Mouse (Mus musculus) stomach, embryonic 16.5 days (tissue): ENCODE results near the gene Hist2h2be. TPM values are rescaled to one million over a fixed set of nuclear protein-coding genes. Genes with fewer than 3 reads are reported as not detected.
"Not testable (repeated sequence)": the region's sequence is repeated elsewhere in the genome, so short reads cannot be mapped to it uniquely, and the experiment has no call there.

Experiments used
- ATAC-seq: fragments of 200-750 bp; cut with Nextera tagmentation; 2 replicates; pipeline ENCODE4 v1.8.0; 2017; ENCODE audit warnings: moderate number of reproducible peaks, moderate TSS enrichment; ENCODE audit not compliant: insufficient read depth, low FRiP score
- H3K27ac ChIP-seq: fragments of 300-500 bp; sonication (generic); 2 replicates; pipeline ENCODE4 v1.5.1; 2014; ENCODE audit warnings: low read length
- H3K27me3 ChIP-seq: fragments of 300-500 bp; sonication (generic); 2 replicates; pipeline ENCODE4 v1.6.1; 2014; ENCODE audit warnings: low read length, control low read depth, mixed read lengths; ENCODE audit not compliant: control insufficient read depth, insufficient read depth
- H3K36me3 ChIP-seq: fragments of 300-500 bp; sonication (generic); 2 replicates; pipeline ENCODE4 v1.6.1; 2014; ENCODE audit warnings: low read length; ENCODE audit not compliant: control insufficient read depth, insufficient read depth
- H3K4me1 ChIP-seq: fragments of 300-500 bp; sonication (generic); 2 replicates; pipeline ENCODE4 v1.6.1; 2014; ENCODE audit warnings: low read length, control low read depth, mixed read lengths; ENCODE audit not compliant: control insufficient read depth, insufficient read depth
- H3K4me2 ChIP-seq: fragments of 300-500 bp; sonication (generic); 2 replicates; pipeline ENCODE4 v1.6.1; 2014; ENCODE audit warnings: low read depth, low read length, mixed read lengths
- H3K4me3 ChIP-seq: fragments of 300-500 bp; sonication (generic); replicated peaks from 2 replicates; pipeline ENCODE4 v1.5.1; 2014; ENCODE audit warnings: mild to moderate bottlenecking, low read length
- H3K9ac ChIP-seq: fragments of 300-500 bp; sonication (generic); 2 replicates; pipeline ENCODE4 v1.6.1; 2014; ENCODE audit warnings: low read length
- H3K9me3 ChIP-seq: fragments of 300-500 bp; sonication (generic); replicated peaks from 2 replicates; pipeline ENCODE4 v1.6.1; 2016; ENCODE audit warnings: low read length, control low read depth; ENCODE audit not compliant: control insufficient read depth
- WGBS: fragments of 180-500 bp; shearing (Covaris S2); extraction: QIAGEN DNeasy Blood & Tissue Kit; methylation state at CpG from one replicate; pipeline ENCODE4 v1.1.7; 2014; 5-methylcytosine and 5-hydroxymethylcytosine counted together
- polyA plus RNA-seq: library from polyadenylated mRNA; unstranded; fragments of >200 nt; fragmentation: Nextera tagmentation; extraction: Ambion mirVana; gene quantifications from 2 replicates; pipeline ENCODE4 v1.2.1, GENCODE M21; 2015

Gene Hist2h2be
- polyA plus RNA-seq, 1 experiment from 2014 or later = 9.3 TPM

DNA sequence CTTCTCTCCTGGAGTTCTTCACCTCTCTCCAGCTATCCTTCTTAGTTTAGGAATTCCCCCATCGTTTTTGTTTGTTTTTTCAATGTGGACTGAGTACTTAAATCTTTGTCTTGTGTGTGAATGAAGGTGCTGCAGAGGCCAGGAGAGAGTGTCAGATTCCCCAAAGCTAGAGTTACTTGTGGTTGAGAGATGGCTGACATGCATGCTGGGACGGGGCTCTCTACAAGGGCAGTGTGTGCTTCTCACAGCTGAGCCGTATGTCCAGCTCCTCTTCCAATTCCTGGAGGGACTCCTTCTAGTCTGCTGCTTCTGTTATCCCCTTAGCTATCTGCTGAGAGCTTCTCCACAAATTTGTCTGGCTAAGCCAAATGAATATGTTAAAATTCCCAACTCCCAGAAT, 14.9 kb downstream of the Hist2h2be start:
- Histone ChIP-seq H3K36me3 (no peaks in the 10 kb centered on the region), H3K4me2 (no peak overlapping the region), H3K9ac (no peak overlapping the region), H3K27ac (no peak overlapping the region), H3K9me3 (no peaks in the 10 kb centered on the region), H3K27me3 (no peaks in the 10 kb centered on the region), H3K4me1 (peaks cover 18% of the 10 kb centered on the region), H3K4me3 (no peak overlapping the region)
- ATAC-seq = no peak
- WGBS = 48% methylated on average over 3 of the region's 3 CpGs

DNA sequence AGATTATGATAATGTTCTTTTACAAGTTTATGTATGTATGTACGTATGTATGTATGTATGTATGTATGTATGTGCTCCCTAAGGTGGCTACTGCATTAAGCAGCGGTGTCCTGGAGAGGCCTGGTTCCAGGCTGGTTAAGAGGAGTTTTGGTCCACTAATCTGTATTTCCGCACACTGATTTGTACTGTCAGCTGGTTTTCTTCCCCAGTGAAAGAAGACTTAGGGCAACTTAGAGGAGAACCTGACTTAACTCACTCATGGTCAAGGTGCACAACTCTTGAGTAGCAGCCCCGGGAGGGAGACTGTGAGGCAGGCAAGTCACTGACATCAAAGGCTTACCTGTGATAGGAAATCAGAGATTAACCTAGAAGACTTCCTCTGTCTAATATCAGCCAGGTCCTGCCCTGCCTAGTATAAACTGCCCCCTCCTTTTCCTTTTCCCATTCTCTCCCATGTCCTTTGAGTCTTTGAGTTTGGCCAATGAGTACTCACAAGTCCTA, 16.0 kb downstream of the Hist2h2be start:
- WGBS = 75% methylated on average over 4 of the region's 4 CpGs
- 0 out of 2 replicates have a peak overlapping the region, but pooled peaks have one; percentile 31 for H3K27ac ChIP-seq
- no peak for ATAC-seq

DNA sequence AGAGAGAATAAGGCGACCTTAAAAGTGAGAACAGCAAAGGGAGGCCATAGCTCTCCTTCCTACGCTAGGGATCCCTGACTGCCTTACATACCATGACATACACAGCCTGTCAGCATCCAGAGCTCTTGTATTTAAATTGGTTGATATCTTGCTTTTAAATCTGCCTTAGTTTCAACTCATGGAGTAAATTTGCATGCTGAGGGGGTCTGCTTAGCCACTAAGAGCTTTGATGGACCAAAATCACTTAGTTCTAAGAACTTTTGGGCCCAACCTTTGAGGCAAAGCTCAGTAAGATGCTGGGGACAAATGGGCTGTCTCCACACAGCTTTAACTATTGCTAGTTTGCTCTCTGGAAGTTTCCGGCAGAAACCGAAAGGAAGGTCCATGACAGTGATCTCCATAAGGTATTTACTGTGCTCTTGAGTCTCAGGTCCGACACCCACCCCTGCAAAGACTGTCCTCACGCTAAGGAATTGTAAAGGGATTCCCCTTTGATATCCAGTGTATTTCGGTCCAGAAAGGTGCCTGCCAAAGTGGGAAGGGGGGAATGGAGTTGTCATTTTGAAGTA, 16.5 kb downstream of the Hist2h2be start:
- ATAC-seq = no peak
- Histone ChIP-seq H3K36me3 (no peaks in the 10 kb centered on the region), H3K4me1 (peaks cover 19% of the 10 kb centered on the region), H3K27me3 (no peaks in the 10 kb centered on the region), H3K9ac (peak overlapping the region; percentile 77), H3K4me2 (peak overlapping the region; percentile 71), H3K27ac (peak overlapping the region; percentile 79), H3K9me3 (no peaks in the 10 kb centered on the region), H3K4me3 (peak overlapping the region; percentile 58)
- WGBS = 15% methylated on average over 7 of the region's 7 CpGs

More for the DNA sequence above, 16.0 kb downstream of the Hist2h2be start:
- Histone ChIP-seq H3K9ac (peak overlapping the region; percentile 77), H3K27me3 (no peaks in the 10 kb centered on the region), H3K4me1 (peaks cover 19% of the 10 kb centered on the region), H3K4me3 (peak overlapping the region; percentile 58), H3K36me3 (no peaks in the 10 kb centered on the region), H3K4me2 (peak overlapping the region; percentile 71), H3K9me3 (no peaks in the 10 kb centered on the region)

- H3K36me3 ChIP-seq = no peaks in the 10 kb centered on the region
- peak overlapping the region; percentile 79 for H3K27ac ChIP-seq
- ATAC-seq = no peak
- H3K4me1 ChIP-seq = peaks cover 19% of the 10 kb centered on the region
- H3K9me3 ChIP-seq = no peaks in the 10 kb centered on the region
- peak overlapping the region; percentile 71 for H3K4me2 ChIP-seq
- WGBS = under 1% methylated on average over 12 of the region's 12 CpGs
- peak overlapping the region; percentile 77 for H3K9ac ChIP-seq
- H3K4me3 ChIP-seq = peak overlapping the region; percentile 58
- no peaks in the 10 kb centered on the region for H3K27me3 ChIP-seq
These were observed 17.1 kb downstream of the Hist2h2be start for GRCm38 (mm10) chr3:96237904-96238511.

DNA sequence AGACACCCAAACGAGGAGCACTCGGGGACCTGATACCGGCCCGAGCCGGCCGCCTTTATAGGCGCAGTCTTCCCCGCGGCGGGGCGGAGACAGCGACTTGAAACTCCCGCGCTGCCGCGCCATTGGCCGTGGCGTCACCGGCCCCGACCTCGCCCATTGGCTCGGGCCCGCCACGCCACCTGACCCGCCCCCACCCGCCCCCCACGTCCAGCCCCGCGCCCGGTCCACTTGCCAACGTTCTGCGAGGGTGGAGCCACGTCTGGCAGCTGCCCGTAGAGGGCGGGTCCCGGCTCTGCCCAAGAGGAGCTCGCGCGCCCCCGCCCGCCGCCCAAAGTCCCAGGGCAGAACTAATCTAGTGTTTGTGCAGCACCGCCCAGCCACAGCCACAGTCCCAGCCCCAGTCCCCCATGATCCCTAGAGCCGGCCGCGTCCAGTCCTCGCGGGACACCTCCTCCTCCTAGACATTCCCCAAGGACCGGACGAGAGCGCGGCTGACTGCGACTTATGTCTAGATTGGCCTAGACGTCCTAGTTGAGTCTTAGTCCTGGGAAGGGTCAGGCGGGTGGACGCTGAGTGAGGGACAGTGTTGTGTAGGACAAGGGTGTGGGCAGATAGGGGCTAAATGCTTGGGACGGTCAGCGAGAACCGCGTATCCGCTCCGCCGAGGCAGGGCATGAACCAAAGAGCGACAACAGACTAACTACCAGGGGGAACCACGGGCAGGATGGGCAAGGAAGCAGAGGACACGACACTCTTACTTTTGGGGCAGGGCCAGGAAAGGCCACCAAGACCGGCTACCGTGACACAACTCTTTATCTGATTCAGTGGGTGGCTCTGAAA, 18.3 kb downstream of the Hist2h2be start, which contains the start of gene Hist2h3c2:
Hist2h3c2 (minus strand) TSS at position 174 of the 840 bp plus-strand sequence.
- peak; percentile 93 for ATAC-seq
- 0% methylated on average over 10 of the region's 68 CpGs for WGBS

GRCm38 (mm10) chr3:96239949-96240798, 19.3 kb downstream of the Hist2h2be start, which contains the start of gene Hist2h2aa2:
Hist2h2aa2 (minus strand) TSS chr3:96240276.
- not testable (repeated sequence) for H3K9me3 ChIP-seq, H3K36me3 ChIP-seq, H3K27me3 ChIP-seq
- H3K4me1 ChIP-seq = peaks cover 26% of the 10 kb centered on the region
- peak; percentile 83 for ATAC-seq
- peak within 1 kb of the TSS; percentile 60 for H3K9ac ChIP-seq
- H3K4me3 ChIP-seq = peak within 1 kb of the TSS; percentile 37
- H3K27ac ChIP-seq = peak within 1 kb of the TSS; percentile 82
- peak within 1 kb of the TSS; percentile 52 for H3K4me2 ChIP-seq
- 3% methylated on average over 30 of the region's 85 CpGs for WGBS

More for the DNA sequence above, 18.3 kb downstream of the Hist2h2be start, which contains the start of gene Hist2h3c2:
- Histone ChIP-seq H3K4me3 (peak within 1 kb of the TSS; percentile 58), H3K4me2 (peak within 1 kb of the TSS; percentile 71), H3K4me1 (peaks cover 21% of the 10 kb centered on the region), H3K9ac (peak within 1 kb of the TSS; percentile 77), H3K27ac (peak within 1 kb of the TSS; percentile 79)
- not testable (repeated sequence) for H3K27me3 ChIP-seq, H3K36me3 ChIP-seq, H3K9me3 ChIP-seq

- no peaks in the 10 kb centered on the region for H3K27me3 ChIP-seq
- no peaks in the 10 kb centered on the region for H3K9me3 ChIP-seq
- H3K4me1 ChIP-seq = peaks cover 26% of the 10 kb centered on the region
- H3K9ac ChIP-seq = peak overlapping the region; percentile 60
- no peak for ATAC-seq
- no peaks in the 10 kb centered on the region for H3K36me3 ChIP-seq
- peak overlapping the region; percentile 52 for H3K4me2 ChIP-seq
- peak overlapping the region; percentile 82 for H3K27ac ChIP-seq
- no peak overlapping the region for H3K4me3 ChIP-seq
- 76% methylated on average over 9 of the region's 9 CpGs for WGBS
These were observed 19.9 kb downstream of the Hist2h2be start for GRCm38 (mm10) chr3:96240799-96241197.

DNA sequence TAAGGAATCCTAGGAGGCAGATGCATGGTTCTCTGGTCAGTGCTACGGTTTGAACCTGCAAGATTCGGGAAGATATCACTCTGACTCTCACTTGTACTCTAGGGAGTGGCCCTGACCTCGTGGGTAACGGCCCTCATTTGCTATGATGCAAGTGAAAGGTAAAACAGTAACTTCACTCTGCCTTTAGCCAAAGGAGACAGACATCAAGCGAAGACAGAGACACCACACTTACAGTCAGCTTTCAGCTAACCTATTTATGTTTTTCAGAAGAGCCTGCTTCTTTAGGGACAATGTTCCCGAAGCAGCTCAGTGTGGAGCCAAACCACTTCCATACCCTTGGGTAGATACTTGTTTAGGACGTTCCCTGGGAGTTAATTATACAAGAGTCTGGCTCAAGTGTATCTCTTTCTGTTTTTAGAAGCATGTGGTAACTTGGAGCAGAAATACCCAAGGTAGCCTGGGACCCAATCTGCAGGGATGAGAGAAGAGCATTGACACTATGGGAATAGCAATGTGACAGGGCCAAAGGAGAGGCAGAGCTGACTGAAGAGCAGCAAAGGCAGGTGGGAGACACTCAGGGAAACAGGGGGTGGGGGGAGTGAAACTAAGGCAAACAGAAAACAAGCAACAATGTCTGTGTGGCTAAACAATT, 23.1 kb downstream of the Hist2h2be start:
- Histone ChIP-seq H3K27ac (peak overlapping the region; percentile 99), H3K36me3 (no peaks in the 10 kb centered on the region), H3K27me3 (no peaks in the 10 kb centered on the region), H3K4me2 (peak overlapping the region; percentile 61), H3K9me3 (no peaks in the 10 kb centered on the region), H3K4me3 (peak overlapping the region; percentile 62; the same call in 1 of the 2 replicates), H3K9ac (peak overlapping the region; percentile 61), H3K4me1 (peaks cover 24% of the 10 kb centered on the region)
- no peak for ATAC-seq
- WGBS = 76% methylated on average over 7 of the region's 7 CpGs
